Mouse (Mus musculus): ENCODE measurements around the gene Atp8b5. TPM values are rescaled to one million over a fixed set of nuclear protein-coding genes. Genes with fewer than 3 reads are reported as not detected.
A peak's percentile ranks its signal among the peaks of the same experiment; 100 is the strongest.

Gene Atp8b5
- polyA plus RNA-seq (2012; rRNA removed), result 1.0 and 1.4 TPM in 2 replicates

GRCm38 (mm10) chr4:43266623-43267322 is at the start of gene Atp8b5:
TSS of gene Atp8b5 (plus strand) at chr4:43267159.
- WGBS, result 3% methylated on average over 19 of the region's 19 CpGs
- Histone ChIP-seq H3K27me3 (ENCODE audit: control insufficient read depth, insufficient read depth, low read length) (no peaks in the 10 kb centered on the region), H3K4me1 (ENCODE audit: control insufficient read depth, insufficient read depth, low read length) (no peaks in the 10 kb centered on the region; the same call in 1 of the 2 replicates), H3K27ac (ENCODE audit: insufficient read depth, low read length) (no peak within 1 kb of the TSS), H3K4me3 (replicated peaks; ENCODE audit: insufficient read depth, low read depth, low read length) (peak within 1 kb of the TSS; percentile 35)
- DNase-seq, result peak; percentile 77 to 80
- TF ChIP-seq POLR2A (IDR thresholded peaks at IDR 0.05; ENCODE audit: borderline replicate concordance, insufficient read depth, low read length) (no peak), CTCF (IDR thresholded peaks at IDR 0.05; ENCODE audit: borderline replicate concordance, insufficient read depth, low read depth, low read length) (peak; percentile 59; the same call in 1 of the 2 replicates)

- no peaks in the 10 kb centered on the region for H3K4me1 ChIP-seq (ENCODE audit: control insufficient read depth, insufficient read depth, low read length)
- 96% methylated on average over 1 of the region's 1 CpGs for WGBS
- H3K4me3 ChIP-seq (replicated peaks; ENCODE audit: insufficient read depth, low read depth, low read length), result no peak overlapping the region
- no peaks in the 10 kb centered on the region for H3K27me3 ChIP-seq (ENCODE audit: control insufficient read depth, insufficient read depth, low read length)
- H3K27ac ChIP-seq (ENCODE audit: insufficient read depth, low read length), result no peak overlapping the region
- TF ChIP-seq CTCF (IDR thresholded peaks at IDR 0.05; ENCODE audit: borderline replicate concordance, insufficient read depth, low read depth, low read length) (no peak), POLR2A (IDR thresholded peaks at IDR 0.05; ENCODE audit: borderline replicate concordance, insufficient read depth, low read length) (no peak)
- DNase-seq, result no peak
Measured at GRCm38 (mm10) chr4:43217997-43218396, 49.0 kb upstream of the Atp8b5 start.

GRCm38 (mm10) chr4:43231821-43232220 is 35.1 kb upstream of the Atp8b5 start:
- Histone ChIP-seq H3K4me3 (replicated peaks; ENCODE audit: insufficient read depth, low read depth, low read length) (no peak overlapping the region), H3K27me3 (ENCODE audit: control insufficient read depth, insufficient read depth, low read length) (no peaks in the 10 kb centered on the region), H3K4me1 (ENCODE audit: control insufficient read depth, insufficient read depth, low read length) (no peaks in the 10 kb centered on the region), H3K27ac (ENCODE audit: insufficient read depth, low read length) (no peak overlapping the region)
- 96% methylated on average over 3 of the region's 3 CpGs for WGBS
- DNase-seq, result no peak
- TF ChIP-seq CTCF (IDR thresholded peaks at IDR 0.05; ENCODE audit: borderline replicate concordance, insufficient read depth, low read depth, low read length) (no peak), POLR2A (IDR thresholded peaks at IDR 0.05; ENCODE audit: borderline replicate concordance, insufficient read depth, low read length) (no peak)

DNA sequence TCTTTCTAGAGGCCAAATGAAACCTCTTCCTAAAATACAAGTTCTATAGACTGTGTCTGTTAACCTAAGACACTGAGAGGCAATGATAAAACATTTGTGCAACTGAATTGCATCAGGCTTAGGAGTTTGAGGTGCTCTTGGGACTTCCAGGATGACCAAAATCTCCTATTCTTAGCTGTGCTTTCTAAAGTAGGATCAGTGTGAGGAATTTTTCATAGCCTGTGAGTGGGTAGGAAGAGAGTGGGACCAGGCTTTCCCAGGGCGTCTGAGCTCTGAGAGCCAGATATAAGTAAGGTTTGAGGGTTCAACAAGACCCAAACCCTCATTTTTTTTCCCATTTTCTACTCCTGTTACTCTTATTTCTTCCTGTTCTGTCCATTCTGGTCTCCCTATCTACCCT is 34.0 kb upstream of the Atp8b5 start:
- 92% methylated on average over 1 of the region's 1 CpGs for WGBS
- no peak for DNase-seq
- no peaks in the 10 kb centered on the region for H3K4me1 ChIP-seq (ENCODE audit: control insufficient read depth, insufficient read depth, low read length)
- H3K27ac ChIP-seq (ENCODE audit: insufficient read depth, low read length), result no peak overlapping the region
- no peak for TF ChIP-seq CTCF (IDR thresholded peaks at IDR 0.05; ENCODE audit: borderline replicate concordance, insufficient read depth, low read depth, low read length)
- TF ChIP-seq POLR2A (IDR thresholded peaks at IDR 0.05; ENCODE audit: borderline replicate concordance, insufficient read depth, low read length), result no peak
- no peaks in the 10 kb centered on the region for H3K27me3 ChIP-seq (ENCODE audit: control insufficient read depth, insufficient read depth, low read length)
- no peak overlapping the region for H3K4me3 ChIP-seq (replicated peaks; ENCODE audit: insufficient read depth, low read depth, low read length)

DNA sequence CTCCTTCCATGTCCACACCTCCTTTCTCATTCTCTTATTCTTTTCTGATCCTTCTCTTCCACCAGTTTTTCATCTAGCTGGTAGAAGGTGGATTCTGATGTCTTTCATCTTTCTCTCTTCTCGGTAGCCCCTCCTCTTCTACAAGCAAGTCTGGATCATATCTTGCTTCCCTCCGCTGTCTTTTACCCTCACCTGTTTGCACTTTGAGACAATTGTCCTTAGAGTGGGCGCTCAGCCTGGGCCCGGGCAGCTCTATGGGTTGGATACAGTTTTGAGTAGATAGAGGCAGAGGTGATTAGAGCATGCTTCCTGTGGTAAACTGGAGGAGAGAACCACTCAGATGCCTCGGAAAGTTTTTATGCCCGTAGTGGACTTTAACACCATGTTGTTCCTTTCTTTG is 33.5 kb upstream of the Atp8b5 start:
- no peak for TF ChIP-seq CTCF (IDR thresholded peaks at IDR 0.05; ENCODE audit: borderline replicate concordance, insufficient read depth, low read depth, low read length)
- TF ChIP-seq POLR2A (IDR thresholded peaks at IDR 0.05; ENCODE audit: borderline replicate concordance, insufficient read depth, low read length), result no peak
- H3K4me3 ChIP-seq (replicated peaks; ENCODE audit: insufficient read depth, low read depth, low read length), result no peak overlapping the region
- H3K27me3 ChIP-seq (ENCODE audit: control insufficient read depth, insufficient read depth, low read length), result no peaks in the 10 kb centered on the region
- DNase-seq, result no peak
- H3K4me1 ChIP-seq (ENCODE audit: control insufficient read depth, insufficient read depth, low read length), result 0 out of 2 replicates have a peak, but pooled peaks cover 1% of the 10 kb centered on the region
- no peak overlapping the region for H3K27ac ChIP-seq (ENCODE audit: insufficient read depth, low read length)
- 96% methylated on average over 6 of the region's 6 CpGs for WGBS

- H3K27me3 ChIP-seq (ENCODE audit: control insufficient read depth, insufficient read depth, low read length), result no peaks in the 10 kb centered on the region
- H3K27ac ChIP-seq (ENCODE audit: insufficient read depth, low read length), result no peak overlapping the region
- H3K4me1 ChIP-seq (ENCODE audit: control insufficient read depth, insufficient read depth, low read length), result 0 out of 2 replicates have a peak, but pooled peaks cover 2% of the 10 kb centered on the region
- 97% methylated on average over 9 of the region's 9 CpGs for WGBS
- TF ChIP-seq POLR2A (IDR thresholded peaks at IDR 0.05; ENCODE audit: borderline replicate concordance, insufficient read depth, low read length) (no peak), CTCF (IDR thresholded peaks at IDR 0.05; ENCODE audit: borderline replicate concordance, insufficient read depth, low read depth, low read length) (no peak)
- no peak overlapping the region for H3K4me3 ChIP-seq (replicated peaks; ENCODE audit: insufficient read depth, low read depth, low read length)
- DNase-seq, result no peak
Measured at GRCm38 (mm10) chr4:43236898-43237297, 30.1 kb upstream of the Atp8b5 start.

DNA sequence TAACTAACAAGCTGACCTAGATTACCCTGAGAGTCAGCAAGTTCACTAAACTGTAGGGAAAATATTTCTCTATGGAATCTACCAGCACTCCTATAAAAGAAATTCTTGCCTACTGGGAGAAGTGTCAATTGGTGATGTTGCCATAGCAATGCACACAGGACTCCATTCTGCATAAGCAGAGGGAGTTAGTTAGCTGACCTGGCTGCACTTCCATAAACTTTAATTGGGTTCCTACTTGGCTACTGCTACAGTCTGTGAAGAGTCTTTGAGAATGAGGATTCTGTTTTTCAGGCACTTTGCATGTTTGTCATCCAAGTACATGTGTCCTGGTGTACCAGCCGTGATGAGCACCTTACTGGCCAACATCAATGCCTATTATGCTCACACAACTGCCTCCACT is 26.2 kb upstream of the Atp8b5 start:
- Histone ChIP-seq H3K27ac (ENCODE audit: insufficient read depth, low read length) (no peak overlapping the region), H3K27me3 (ENCODE audit: control insufficient read depth, insufficient read depth, low read length) (no peaks in the 10 kb centered on the region), H3K4me1 (ENCODE audit: control insufficient read depth, insufficient read depth, low read length) (0 out of 2 replicates have a peak, but pooled peaks cover 2% of the 10 kb centered on the region), H3K4me3 (replicated peaks; ENCODE audit: insufficient read depth, low read depth, low read length) (no peak overlapping the region)
- 71% methylated on average over 1 of the region's 1 CpGs for WGBS
- DNase-seq, result no peak
- TF ChIP-seq POLR2A (IDR thresholded peaks at IDR 0.05; ENCODE audit: borderline replicate concordance, insufficient read depth, low read length) (no peak), CTCF (IDR thresholded peaks at IDR 0.05; ENCODE audit: borderline replicate concordance, insufficient read depth, low read depth, low read length) (no peak)

DNA sequence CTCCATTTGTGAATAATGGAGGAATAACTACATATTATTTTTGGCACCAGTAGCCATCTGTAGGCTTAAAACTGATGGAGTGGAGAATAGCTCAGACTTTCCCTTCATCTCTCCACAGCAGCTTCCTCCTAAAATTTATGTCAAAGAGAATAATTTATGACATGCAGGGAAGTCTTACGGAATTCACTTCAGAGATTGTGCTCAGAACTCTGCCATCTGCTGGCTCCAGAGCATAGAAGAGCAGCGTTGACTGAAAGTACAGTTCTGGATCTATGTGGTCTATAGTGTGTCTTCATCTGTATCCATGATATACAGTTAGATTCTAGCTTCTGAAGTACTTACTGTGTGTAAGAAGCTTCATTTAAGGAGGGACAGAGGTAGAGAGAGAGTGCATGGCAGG is 22.9 kb upstream of the Atp8b5 start:
- Histone ChIP-seq H3K27ac (ENCODE audit: insufficient read depth, low read length) (no peak overlapping the region), H3K4me3 (replicated peaks; ENCODE audit: insufficient read depth, low read depth, low read length) (no peak overlapping the region), H3K27me3 (ENCODE audit: control insufficient read depth, insufficient read depth, low read length) (no peaks in the 10 kb centered on the region), H3K4me1 (ENCODE audit: control insufficient read depth, insufficient read depth, low read length) (no peaks in the 10 kb centered on the region)
- 50% methylated on average over 2 of the region's 2 CpGs for WGBS
- DNase-seq, result no peak
- no peak for TF ChIP-seq CTCF (IDR thresholded peaks at IDR 0.05; ENCODE audit: borderline replicate concordance, insufficient read depth, low read depth, low read length)

Measured in cerebellum, adult 2 months (tissue).